Mouse (Mus musculus) lung, embryonic 16.5 days (tissue): ENCODE measurements at regions not wholly inside any gene's neighbourhood (a gene's known extent, or its start where the extent isn't known, plus 50 kb on each side); places are given as distances from the start of the nearest gene placed in this dataset.

Source experiments
- ATAC-seq: fragments of 200-750 bp; cut with Nextera tagmentation; 2 replicates; pipeline ENCODE4 v1.8.0; 2017; ENCODE audit warnings: low read depth, mild to moderate bottlenecking, moderate library complexity
- H3K27ac ChIP-seq: fragments of 300-500 bp; sonication (generic); 2 replicates; pipeline ENCODE4 v1.5.1; 2014; ENCODE audit warnings: mild to moderate bottlenecking, control low read depth, low read length
- H3K27me3 ChIP-seq: fragments of 300-500 bp; sonication (generic); 2 replicates; pipeline ENCODE4 v1.6.1; 2014; ENCODE audit warnings: low read depth, low read length, mixed read lengths; ENCODE audit not compliant: control insufficient read depth, insufficient read depth
- H3K36me3 ChIP-seq: fragments of 300-500 bp; sonication (generic); 2 replicates; pipeline ENCODE4 v1.6.1; 2014; ENCODE audit warnings: low read length; ENCODE audit not compliant: control insufficient read depth, insufficient read depth
- H3K4me1 ChIP-seq: fragments of 300-500 bp; sonication (generic); replicated peaks from 2 replicates; pipeline ENCODE4 v1.6.1; 2014; ENCODE audit warnings: low read length, mixed read lengths; ENCODE audit not compliant: control insufficient read depth, insufficient read depth
- H3K4me2 ChIP-seq: fragments of 300-500 bp; sonication (generic); 2 replicates; pipeline ENCODE4 v1.6.1; 2014; ENCODE audit warnings: low read depth, low read length, control low read depth
- H3K4me3 ChIP-seq: fragments of 300-500 bp; sonication (generic); 2 replicates; pipeline ENCODE4 v1.5.1; 2014; ENCODE audit warnings: mild to moderate bottlenecking, low read length, control low read depth
- H3K9ac ChIP-seq: fragments of 300-500 bp; sonication (generic); 2 replicates; pipeline ENCODE4 v1.6.1; 2014; ENCODE audit warnings: low read length, control low read depth
- H3K9me3 ChIP-seq: fragments of 300-500 bp; sonication (generic); 2 replicates; pipeline ENCODE4 v1.6.1; 2016; ENCODE audit warnings: low read length; ENCODE audit not compliant: control insufficient read depth
- WGBS: fragments of 180-500 bp; shearing (Covaris S2); extraction: QIAGEN DNeasy Blood & Tissue Kit; methylation state at CpG from one replicate; pipeline ENCODE4 v1.1.7; 2014; 5-methylcytosine and 5-hydroxymethylcytosine counted together

DNA sequence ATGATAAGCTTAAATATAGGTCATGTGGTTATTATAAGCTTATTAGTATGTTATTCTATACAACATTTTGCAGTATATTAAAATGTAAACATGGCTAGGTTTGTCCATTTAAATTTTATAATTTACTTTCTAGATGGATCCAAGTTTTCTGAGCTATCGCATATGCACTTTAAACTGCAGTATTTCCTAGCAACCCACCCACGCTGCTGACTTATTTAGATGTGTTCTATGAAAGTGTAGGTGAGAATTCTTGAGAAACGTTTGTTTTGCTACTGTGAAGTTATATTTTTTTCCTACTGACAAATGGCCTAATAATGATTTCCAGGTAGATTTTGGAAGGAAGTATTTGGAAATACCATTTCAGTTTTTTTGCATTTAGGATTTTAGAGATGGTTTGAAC, 308.0 kb downstream of the Gbe1 start:
- no peaks in the 10 kb centered on the region for H3K36me3 ChIP-seq
- 80% methylated on average over 3 of the region's 3 CpGs for WGBS
- no peak for ATAC-seq
- no peak overlapping the region for H3K9ac ChIP-seq
- no peak overlapping the region for H3K4me3 ChIP-seq
- H3K4me2 ChIP-seq: no peak overlapping the region
- H3K27me3 ChIP-seq: no peaks in the 10 kb centered on the region
- H3K4me1 ChIP-seq: no peaks in the 10 kb centered on the region
- H3K9me3 ChIP-seq: no peaks in the 10 kb centered on the region
- no peak overlapping the region for H3K27ac ChIP-seq

DNA sequence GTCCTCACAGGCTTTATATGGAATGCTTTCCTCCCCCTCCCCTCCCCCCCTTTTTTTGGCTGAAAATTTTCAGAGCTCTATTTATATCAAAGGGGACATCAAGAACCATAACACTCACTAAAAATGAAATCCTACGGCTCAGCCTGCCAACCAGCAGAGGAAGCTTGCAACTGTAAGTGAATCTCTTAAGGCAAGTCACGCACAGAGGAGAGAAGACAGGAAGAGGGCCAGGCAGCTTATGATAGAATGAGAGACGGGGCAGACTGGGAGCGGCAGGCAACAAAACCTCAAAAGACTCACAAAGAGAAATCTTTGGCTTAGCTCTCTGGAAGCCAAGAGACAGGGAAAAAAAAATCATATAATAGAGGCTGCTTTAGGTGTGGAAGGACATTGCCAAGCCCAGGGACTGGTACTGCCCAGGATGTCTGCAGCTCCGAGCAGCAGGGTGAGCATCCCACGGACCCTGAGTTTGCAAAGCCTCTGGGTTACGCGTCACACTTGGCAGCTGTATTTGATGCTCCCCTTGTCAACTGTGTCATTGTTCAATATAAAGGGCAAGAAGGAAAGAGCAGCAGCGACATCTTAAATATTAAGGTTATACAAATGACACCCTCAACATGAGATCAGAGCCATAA, 330.0 kb downstream of the Gbe1 start:
- Histone ChIP-seq H3K4me1 (no peaks in the 10 kb centered on the region), H3K9ac (no peak overlapping the region), H3K4me3 (no peak overlapping the region), H3K27me3 (no peaks in the 10 kb centered on the region), H3K4me2 (no peak overlapping the region), H3K36me3 (no peaks in the 10 kb centered on the region), H3K27ac (no peak overlapping the region), H3K9me3 (no peaks in the 10 kb centered on the region)
- peak; percentile 54 for ATAC-seq
- 52% methylated on average over 9 of the region's 9 CpGs for WGBS

DNA sequence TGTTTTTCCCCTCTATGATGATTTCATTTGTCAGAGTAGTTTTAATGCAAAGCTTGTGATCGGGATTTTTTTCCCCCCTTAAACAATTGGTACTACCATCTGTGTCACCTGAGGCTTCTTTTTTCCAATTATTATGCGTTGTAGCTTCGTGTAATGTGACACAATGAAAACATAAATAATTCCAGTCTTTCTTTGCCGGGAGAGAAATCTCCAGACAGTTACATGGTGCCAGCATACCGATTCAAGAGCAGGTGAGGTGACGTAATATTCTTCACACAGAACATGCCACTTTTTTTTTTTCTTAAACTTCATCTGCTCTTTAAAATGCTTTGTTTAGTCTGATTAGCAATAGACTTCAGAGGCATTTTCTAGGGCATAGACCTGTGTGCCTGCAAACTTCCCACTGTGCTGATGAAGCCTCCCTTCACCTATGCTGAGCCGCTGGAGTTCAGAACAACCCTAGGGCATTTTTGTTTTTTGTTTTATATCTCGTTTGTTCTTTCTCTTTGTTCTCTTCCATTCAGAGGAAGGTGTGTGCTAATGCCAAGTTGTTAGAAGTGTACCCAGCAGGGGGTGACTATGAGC, 331.0 kb downstream of the Gbe1 start:
- no peak overlapping the region for H3K4me3 ChIP-seq
- H3K36me3 ChIP-seq: no peaks in the 10 kb centered on the region
- no peaks in the 10 kb centered on the region for H3K9me3 ChIP-seq
- 68% methylated on average over 8 of the region's 8 CpGs for WGBS
- H3K27me3 ChIP-seq: no peaks in the 10 kb centered on the region
- H3K4me1 ChIP-seq: no peaks in the 10 kb centered on the region
- ATAC-seq: no peak
- H3K9ac ChIP-seq: no peak overlapping the region
- H3K4me2 ChIP-seq: no peak overlapping the region
- no peak overlapping the region for H3K27ac ChIP-seq

DNA sequence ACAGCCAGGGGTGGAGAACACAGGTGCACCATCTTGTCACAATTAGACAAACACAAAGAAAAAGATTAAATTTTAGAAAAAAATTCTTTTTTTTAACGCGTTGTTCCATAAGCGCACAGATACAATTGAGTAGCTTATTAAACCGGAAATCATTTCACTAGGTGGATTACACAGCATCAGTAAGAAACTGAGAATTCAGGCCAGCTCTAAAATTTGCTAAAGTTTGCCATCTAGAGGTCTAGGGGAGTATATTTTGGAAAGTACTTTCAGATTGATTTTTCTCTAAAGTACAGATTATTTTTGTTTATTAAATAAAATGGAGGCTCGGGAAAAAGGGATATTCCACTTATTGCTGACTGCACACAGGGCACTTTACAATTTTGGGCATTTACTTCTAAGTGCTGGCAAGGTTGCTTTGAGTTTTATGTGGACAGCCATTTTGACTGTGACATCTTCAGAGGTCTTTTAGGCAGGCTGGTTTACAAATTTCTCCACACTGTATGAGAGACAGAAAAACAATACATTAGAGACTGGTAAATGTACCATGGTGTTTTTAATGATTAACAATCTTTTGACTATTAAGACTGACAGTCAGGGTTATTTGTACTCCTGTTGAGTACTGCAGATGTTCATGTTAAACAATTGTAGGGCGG, 340.8 kb downstream of the Gbe1 start:
- H3K9me3 ChIP-seq: no peaks in the 10 kb centered on the region
- no peak overlapping the region for H3K9ac ChIP-seq
- no peaks in the 10 kb centered on the region for H3K4me1 ChIP-seq
- 51% methylated on average over 6 of the region's 6 CpGs for WGBS
- no peak overlapping the region for H3K4me3 ChIP-seq
- H3K4me2 ChIP-seq: no peak overlapping the region
- no peak for ATAC-seq
- no peaks in the 10 kb centered on the region for H3K36me3 ChIP-seq
- no peaks in the 10 kb centered on the region for H3K27me3 ChIP-seq
- no peak overlapping the region for H3K27ac ChIP-seq

DNA sequence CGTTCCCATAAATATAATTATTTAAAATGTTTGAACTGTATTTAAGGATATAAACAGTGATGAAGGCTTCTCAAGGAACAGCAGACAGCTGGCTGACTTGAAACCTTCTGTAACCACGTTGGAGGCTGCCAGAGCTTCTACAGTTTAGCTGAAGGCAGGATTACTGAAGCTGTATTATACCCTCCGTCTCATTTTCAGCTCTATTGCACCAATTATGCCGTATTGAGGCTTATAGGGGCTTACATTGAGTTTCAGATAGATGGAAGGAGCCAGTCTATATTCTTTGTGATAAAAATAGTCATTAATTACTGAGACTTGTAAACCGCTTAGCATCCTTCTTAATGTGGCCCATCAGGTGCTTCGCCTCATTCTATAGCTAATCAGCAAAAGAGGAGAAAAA, 376.1 kb downstream of the Gbe1 start:
- 70% methylated on average over 6 of the region's 6 CpGs for WGBS

DNA sequence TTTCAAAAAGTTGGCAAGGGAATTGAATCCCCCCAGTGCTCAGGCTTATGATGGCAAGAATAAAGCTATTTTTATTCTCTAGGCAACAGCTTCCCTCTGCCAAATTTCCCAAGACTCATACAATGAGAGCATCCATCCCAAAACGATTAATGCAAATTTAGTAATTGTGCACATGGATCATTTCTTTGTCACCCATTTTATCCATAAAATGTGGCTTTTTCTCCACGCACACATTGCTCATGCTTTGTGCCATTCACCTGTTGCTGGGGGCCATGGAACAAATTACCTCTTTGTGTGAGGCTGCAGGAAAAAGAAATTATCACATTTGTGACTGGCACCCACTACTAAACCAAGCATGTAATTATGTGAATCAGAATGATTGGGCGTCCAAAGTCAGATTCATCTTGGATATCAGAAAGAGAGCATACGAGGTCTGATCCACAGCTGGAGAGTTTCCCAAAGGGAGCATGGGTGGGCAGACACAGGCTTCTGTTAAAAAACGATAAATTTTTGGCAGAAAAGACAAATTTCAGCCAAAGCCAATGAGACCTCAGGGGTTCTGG, 411.1 kb downstream of the Gbe1 start:
- Histone ChIP-seq H3K36me3 (no peaks in the 10 kb centered on the region), H3K4me2 (no peak overlapping the region), H3K27ac (no peak overlapping the region), H3K9me3 (no peaks in the 10 kb centered on the region), H3K4me3 (no peak overlapping the region), H3K27me3 (no peaks in the 10 kb centered on the region), H3K9ac (no peak overlapping the region), H3K4me1 (no peaks in the 10 kb centered on the region)
- no peak for ATAC-seq
- WGBS: 54% methylated on average over 5 of the region's 5 CpGs

More for the DNA sequence above, 376.1 kb downstream of the Gbe1 start:
- Histone ChIP-seq H3K36me3 (no peaks in the 10 kb centered on the region), H3K4me2 (no peak overlapping the region), H3K4me3 (no peak overlapping the region), H3K4me1 (no peaks in the 10 kb centered on the region), H3K9me3 (no peaks in the 10 kb centered on the region), H3K27ac (no peak overlapping the region), H3K27me3 (no peaks in the 10 kb centered on the region), H3K9ac (no peak overlapping the region)
- no peak for ATAC-seq

DNA sequence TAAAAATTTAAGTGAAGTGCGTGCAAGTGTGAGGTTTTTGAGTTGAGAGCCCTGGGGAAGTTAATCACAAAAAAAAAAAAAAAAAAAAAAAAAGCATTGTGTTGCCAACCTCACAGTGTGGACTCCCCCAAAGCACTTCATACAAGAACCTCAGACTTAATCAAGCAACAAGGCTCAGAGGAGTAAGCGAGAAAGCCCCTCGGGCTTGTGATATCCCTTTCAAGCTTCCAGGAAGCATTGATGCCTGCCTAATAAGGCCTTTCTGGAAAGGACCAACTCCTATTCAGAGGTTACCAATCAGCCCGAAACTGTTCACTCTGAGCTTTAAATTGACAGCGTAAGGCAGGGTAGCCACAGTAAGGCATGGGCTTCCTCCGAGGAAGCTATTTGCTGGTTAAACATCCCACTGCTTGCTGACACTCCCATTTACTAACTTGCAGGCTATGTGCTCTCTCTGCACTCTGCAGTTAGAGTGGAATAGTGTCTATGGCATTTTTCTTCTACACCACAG, 411.6 kb downstream of the Gbe1 start:
- no peak overlapping the region for H3K9ac ChIP-seq
- WGBS: 31% methylated on average over 6 of the region's 6 CpGs
- H3K4me1 ChIP-seq: no peaks in the 10 kb centered on the region
- no peak overlapping the region for H3K4me2 ChIP-seq
- no peak overlapping the region for H3K4me3 ChIP-seq
- H3K36me3 ChIP-seq: no peaks in the 10 kb centered on the region
- no peaks in the 10 kb centered on the region for H3K27me3 ChIP-seq
- no peak for ATAC-seq
- no peaks in the 10 kb centered on the region for H3K9me3 ChIP-seq
- no peak overlapping the region for H3K27ac ChIP-seq

DNA sequence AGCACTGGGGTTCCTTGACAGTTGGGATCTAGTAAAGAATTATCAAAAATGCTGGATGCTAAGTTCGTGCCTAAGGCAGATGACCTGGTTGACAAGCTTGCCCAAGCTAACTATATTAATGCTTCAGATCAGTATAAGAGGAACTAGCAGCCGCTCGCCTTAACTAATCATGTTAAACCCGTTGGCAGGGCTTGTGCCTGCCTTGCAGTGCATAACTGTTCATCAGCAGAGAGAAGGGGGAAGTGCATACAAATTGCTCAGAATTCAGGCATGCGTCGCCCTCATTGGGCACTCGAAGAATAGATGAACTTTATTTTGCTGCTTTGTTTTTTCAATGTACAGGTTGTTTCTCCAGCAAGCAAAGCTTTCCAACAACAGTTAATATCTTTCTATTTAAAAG, 419.3 kb downstream of the Gbe1 start:
- H3K4me2 ChIP-seq: no peak overlapping the region
- H3K36me3 ChIP-seq: no peaks in the 10 kb centered on the region
- WGBS: 82% methylated on average over 7 of the region's 7 CpGs
- no peak overlapping the region for H3K4me3 ChIP-seq
- H3K9me3 ChIP-seq: no peaks in the 10 kb centered on the region
- H3K27me3 ChIP-seq: no peaks in the 10 kb centered on the region
- H3K9ac ChIP-seq: no peak overlapping the region
- no peak for ATAC-seq
- no peak overlapping the region for H3K27ac ChIP-seq
- no peaks in the 10 kb centered on the region for H3K4me1 ChIP-seq

DNA sequence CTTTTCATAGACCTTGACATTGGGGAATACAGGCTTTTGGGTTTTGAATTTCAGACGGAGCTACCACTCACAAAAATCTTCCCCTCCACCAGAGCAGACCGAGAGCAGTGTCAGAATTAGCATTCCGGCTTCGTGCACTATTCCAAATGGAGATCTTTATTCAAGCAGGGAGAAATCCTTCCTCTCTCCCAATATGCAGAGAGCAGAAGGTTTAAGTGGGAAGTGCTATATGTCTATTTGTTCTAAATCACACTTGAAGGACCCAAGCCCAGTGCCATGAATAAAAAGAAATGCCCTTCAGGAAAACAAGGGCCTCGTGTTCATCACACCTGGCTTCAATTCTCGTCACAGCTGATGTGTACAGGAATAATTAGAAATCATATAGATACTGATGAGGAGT, 426.3 kb downstream of the Gbe1 start:
- 69% methylated on average over 6 of the region's 6 CpGs for WGBS
- H3K9ac ChIP-seq: no peak overlapping the region
- H3K9me3 ChIP-seq: no peaks in the 10 kb centered on the region
- H3K36me3 ChIP-seq: no peaks in the 10 kb centered on the region
- H3K4me2 ChIP-seq: no peak overlapping the region
- no peak overlapping the region for H3K27ac ChIP-seq
- H3K27me3 ChIP-seq: no peaks in the 10 kb centered on the region
- no peak overlapping the region for H3K4me3 ChIP-seq
- no peak for ATAC-seq
- no peaks in the 10 kb centered on the region for H3K4me1 ChIP-seq
